Mouse (Mus musculus) limb, embryonic 12.5 days (tissue): Measurements from ENCODE around the gene Slc8b1. TPM values are rescaled to one million over a fixed set of nuclear protein-coding genes. Genes with fewer than 3 reads are reported as not detected.

ENCODE experiments used
- ATAC-seq: fragments of 200-750 bp; cut with Nextera tagmentation; 2 replicates; pipeline ENCODE4 v1.8.0; 2017; ENCODE audit warnings: low read depth, moderate TSS enrichment; ENCODE audit not compliant: insufficient number of reproducible peaks, insufficient read depth, low FRiP score, low TSS enrichment
- H3K27ac ChIP-seq: fragments of 300-500 bp; sonication (generic); 2 replicates; pipeline ENCODE4 v1.5.1; 2016; ENCODE audit warnings: mild to moderate bottlenecking, moderate library complexity
- H3K27me3 ChIP-seq: fragments of 300-500 bp; sonication (generic); 2 replicates; pipeline ENCODE4 v1.6.1; 2016; ENCODE audit warnings: mild to moderate bottlenecking, moderate library complexity
- H3K36me3 ChIP-seq: fragments of 300-500 bp; sonication (generic); 2 replicates; pipeline ENCODE4 v1.6.1; 2016; ENCODE audit warnings: mild to moderate bottlenecking, moderate library complexity
- H3K4me1 ChIP-seq: fragments of 300-500 bp; sonication (generic); replicated peaks from 2 replicates; pipeline ENCODE4 v1.6.1; 2016
- H3K4me2 ChIP-seq: fragments of 300-500 bp; sonication (generic); 2 replicates; pipeline ENCODE4 v1.6.1; 2016; ENCODE audit warnings: mild to moderate bottlenecking, moderate library complexity
- H3K4me3 ChIP-seq: fragments of 300-500 bp; sonication (generic); replicated peaks from 2 replicates; pipeline ENCODE4 v1.5.1; 2016; ENCODE audit warnings: mild to moderate bottlenecking
- H3K9ac ChIP-seq: fragments of 300-500 bp; sonication (generic); replicated peaks from 2 replicates; pipeline ENCODE4 v1.6.1; 2016; ENCODE audit warnings: mild to moderate bottlenecking, moderate library complexity
- H3K9me3 ChIP-seq: fragments of 300-500 bp; sonication (generic); 2 replicates; pipeline ENCODE4 v1.6.1; 2016; ENCODE audit warnings: mild to moderate bottlenecking, moderate library complexity
- WGBS: fragments of 180-500 bp; shearing (Covaris S2); methylation state at CpG from one replicate; pipeline ENCODE4 v1.1.7; 2016; 5-methylcytosine and 5-hydroxymethylcytosine counted together
- polyA plus RNA-seq: library from polyadenylated mRNA; unstranded; fragments of >200 nt; fragmentation: Nextera tagmentation; extraction: Ambion mirVana; gene quantifications from 2 replicates; pipeline ENCODE4 v1.2.1, GENCODE M21; 2016

Slc8b1 gene
- polyA plus RNA-seq, 1 experiment from 2014 or later: 6.1 TPM

DNA sequence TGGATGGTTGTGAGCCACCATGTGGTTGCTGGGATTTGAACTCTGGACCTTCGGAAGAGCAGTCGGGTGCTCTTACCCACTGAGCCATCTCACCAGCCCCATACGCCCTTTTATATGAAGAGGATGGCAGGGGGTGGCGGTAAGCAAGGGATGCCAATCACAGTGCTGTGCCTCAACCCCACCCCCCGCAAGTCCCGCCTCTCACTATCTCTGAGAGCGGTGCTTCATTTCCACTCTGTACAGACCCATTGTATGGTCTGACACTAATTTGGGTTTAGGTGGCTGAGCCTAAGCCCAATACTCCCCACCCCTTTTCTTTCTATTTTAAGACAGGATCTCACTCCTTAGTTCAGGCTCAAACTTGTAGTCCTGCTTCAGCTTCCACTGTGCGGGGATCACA is 35.1 kb upstream of the Slc8b1 start:
- Histone ChIP-seq H3K4me1 (peaks cover 4% of the 10 kb centered on the region; the same call in 1 of the 2 replicates), H3K27me3 (peaks cover 20% of the 10 kb centered on the region), H3K36me3 (no peaks in the 10 kb centered on the region), H3K4me2 (no peak overlapping the region), H3K4me3 (no peak overlapping the region), H3K9ac (no peak overlapping the region), H3K27ac (no peak overlapping the region), H3K9me3 (no peaks in the 10 kb centered on the region)
- WGBS: 49% methylated on average over 8 of the region's 8 CpGs
- ATAC-seq: no peak

DNA sequence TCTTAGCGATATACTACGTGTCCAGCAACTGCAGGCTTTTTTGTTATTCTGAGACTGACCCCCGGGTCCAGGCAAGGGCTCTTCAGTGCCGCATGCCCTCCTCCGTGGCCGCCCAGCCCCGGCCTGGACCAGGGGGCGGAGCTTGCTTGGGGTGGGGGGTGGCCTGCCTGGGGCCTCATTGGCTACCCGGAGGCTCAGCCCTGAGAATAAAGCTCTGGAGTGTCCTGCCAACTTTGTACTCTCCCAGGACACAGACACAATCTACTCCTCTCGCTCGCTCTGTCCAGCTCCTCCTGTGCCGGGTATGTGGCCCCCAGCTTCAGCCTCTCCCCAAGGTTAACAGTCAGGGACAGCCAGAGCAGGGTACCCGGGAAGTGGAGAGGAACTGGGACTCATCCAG is 34.7 kb upstream of the Slc8b1 start, which contains the start of gene Sds:
TSS of gene Sds (plus strand) at position 231 of the 400 bp plus-strand sequence.
- ATAC-seq: no peak
- H3K36me3 ChIP-seq: no peaks in the 10 kb centered on the region
- peaks cover under 1% of the 10 kb centered on the region; the same call in 1 of the 2 replicates for H3K4me1 ChIP-seq
- H3K4me3 ChIP-seq: no peak within 1 kb of the TSS
- H3K27me3 ChIP-seq: peaks cover 20% of the 10 kb centered on the region
- H3K9ac ChIP-seq: no peak within 1 kb of the TSS
- no peak within 1 kb of the TSS for H3K4me2 ChIP-seq
- H3K27ac ChIP-seq: no peak within 1 kb of the TSS
- no peaks in the 10 kb centered on the region for H3K9me3 ChIP-seq
- WGBS: 13% methylated on average over 13 of the region's 13 CpGs

GRCm38 (mm10) chr5:120477993-120478392 is 33.0 kb upstream of the Slc8b1 start:
- no peak for ATAC-seq
- H3K9me3 ChIP-seq: no peaks in the 10 kb centered on the region
- no peak overlapping the region for H3K4me2 ChIP-seq
- H3K36me3 ChIP-seq: no peaks in the 10 kb centered on the region
- H3K27ac ChIP-seq: no peak overlapping the region
- no peak overlapping the region for H3K9ac ChIP-seq
- 85% methylated on average over 5 of the region's 5 CpGs for WGBS
- H3K27me3 ChIP-seq: peaks cover 16% of the 10 kb centered on the region
- no peaks in the 10 kb centered on the region for H3K4me1 ChIP-seq
- no peak overlapping the region for H3K4me3 ChIP-seq

DNA sequence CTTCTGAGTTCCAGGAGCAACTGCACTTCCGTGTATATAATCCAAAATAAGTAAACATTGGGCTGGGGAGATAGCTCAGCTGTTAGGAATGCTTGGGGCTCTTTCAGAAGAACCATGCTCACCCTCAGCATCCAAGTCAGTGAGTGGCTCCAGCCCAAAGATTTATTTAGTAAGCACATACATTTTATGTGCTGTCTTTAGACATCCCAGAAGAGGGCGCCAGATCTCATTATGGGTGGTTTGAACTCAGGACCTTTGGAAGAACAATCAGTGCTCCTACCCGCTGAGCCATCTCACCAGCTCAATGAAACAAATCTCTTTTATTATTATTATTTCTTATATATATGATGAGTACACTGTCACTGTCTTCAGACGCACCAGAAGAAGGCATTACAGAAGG is 31.4 kb upstream of the Slc8b1 start:
- no peaks in the 10 kb centered on the region for H3K9me3 ChIP-seq
- peaks cover 16% of the 10 kb centered on the region for H3K27me3 ChIP-seq
- H3K27ac ChIP-seq: no peak overlapping the region
- ATAC-seq: no peak
- H3K9ac ChIP-seq: no peak overlapping the region
- H3K4me2 ChIP-seq: no peak overlapping the region
- peaks cover 12% of the 10 kb centered on the region; the same call in 1 of the 2 replicates for H3K36me3 ChIP-seq
- H3K4me1 ChIP-seq: no peaks in the 10 kb centered on the region
- WGBS: 68% methylated on average over 4 of the region's 4 CpGs
- no peak overlapping the region for H3K4me3 ChIP-seq

- no peak overlapping the region for H3K27ac ChIP-seq
- H3K9ac ChIP-seq: no peak overlapping the region
- WGBS: 65% methylated on average over 9 of the region's 9 CpGs
- H3K36me3 ChIP-seq: peaks cover 29% of the 10 kb centered on the region
- no peaks in the 10 kb centered on the region for H3K9me3 ChIP-seq
- H3K27me3 ChIP-seq: peaks cover 11% of the 10 kb centered on the region
- H3K4me2 ChIP-seq: no peak overlapping the region
- H3K4me3 ChIP-seq: no peak overlapping the region
- ATAC-seq: no peak
- no peaks in the 10 kb centered on the region for H3K4me1 ChIP-seq
These were observed 29.8 kb upstream of the Slc8b1 start for GRCm38 (mm10) chr5:120481205-120481604.

DNA sequence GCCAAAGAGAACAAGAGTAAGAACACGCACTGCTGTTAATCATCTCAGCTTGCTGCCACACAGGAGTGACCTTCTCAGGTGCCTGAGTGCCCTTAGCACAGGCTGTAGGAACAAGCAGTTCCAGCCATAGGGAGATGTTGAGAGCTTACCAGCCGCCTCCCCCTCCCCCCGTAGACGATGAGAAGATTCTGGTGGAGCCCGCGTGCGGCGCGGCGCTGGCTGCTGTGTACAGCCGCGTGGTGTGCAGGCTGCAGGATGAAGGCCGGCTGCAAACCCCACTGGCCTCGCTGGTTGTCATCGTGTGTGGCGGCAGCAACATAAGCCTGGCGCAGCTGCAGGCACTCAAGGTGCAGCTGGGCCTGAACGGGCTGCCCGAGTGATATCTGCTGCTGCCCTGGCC is 27.6 kb upstream of the Slc8b1 start:
- no peaks in the 10 kb centered on the region for H3K9me3 ChIP-seq
- H3K4me2 ChIP-seq: no peak overlapping the region
- ATAC-seq: peak; percentile 20; the same call in 1 of the 2 replicates
- H3K4me1 ChIP-seq: no peaks in the 10 kb centered on the region
- H3K36me3 ChIP-seq: peaks cover 50% of the 10 kb centered on the region
- H3K27me3 ChIP-seq: 0 out of 2 replicates have a peak, but pooled peaks cover 4% of the 10 kb centered on the region
- H3K27ac ChIP-seq: no peak overlapping the region
- H3K4me3 ChIP-seq: no peak overlapping the region
- no peak overlapping the region for H3K9ac ChIP-seq
- 88% methylated on average over 19 of the region's 19 CpGs for WGBS

- Histone ChIP-seq H3K27ac (no peak overlapping the region), H3K27me3 (no peaks in the 10 kb centered on the region), H3K9ac (no peak overlapping the region), H3K4me2 (no peak overlapping the region), H3K9me3 (no peaks in the 10 kb centered on the region), H3K4me1 (no peaks in the 10 kb centered on the region), H3K4me3 (no peak overlapping the region), H3K36me3 (peaks cover 84% of the 10 kb centered on the region)
- no peak for ATAC-seq
- 89% methylated on average over 8 of the region's 8 CpGs for WGBS
These were observed 23.1 kb upstream of the Slc8b1 start for GRCm38 (mm10) chr5:120487844-120488243.

- H3K36me3 ChIP-seq: peaks cover 81% of the 10 kb centered on the region
- no peaks in the 10 kb centered on the region for H3K9me3 ChIP-seq
- no peak overlapping the region for H3K27ac ChIP-seq
- H3K4me3 ChIP-seq: no peak overlapping the region
- H3K27me3 ChIP-seq: no peaks in the 10 kb centered on the region
- H3K9ac ChIP-seq: 0 out of 2 replicates have a peak overlapping the region, but pooled peaks have one; percentile 4
- WGBS: 85% methylated on average over 8 of the region's 8 CpGs
- ATAC-seq: no peak
- H3K4me2 ChIP-seq: no peak overlapping the region
- no peaks in the 10 kb centered on the region for H3K4me1 ChIP-seq
These were observed 20.2 kb upstream of the Slc8b1 start for GRCm38 (mm10) chr5:120490679-120491192.

- no peak overlapping the region for H3K9ac ChIP-seq
- peaks cover 78% of the 10 kb centered on the region for H3K36me3 ChIP-seq
- no peaks in the 10 kb centered on the region for H3K4me1 ChIP-seq
- H3K9me3 ChIP-seq: no peaks in the 10 kb centered on the region
- no peak overlapping the region for H3K4me2 ChIP-seq
- no peaks in the 10 kb centered on the region for H3K27me3 ChIP-seq
- H3K27ac ChIP-seq: no peak overlapping the region
- ATAC-seq: no peak
- 64% methylated on average over 11 of the region's 11 CpGs for WGBS
- H3K4me3 ChIP-seq: no peak overlapping the region
These were observed 18.5 kb upstream of the Slc8b1 start for GRCm38 (mm10) chr5:120492437-120492836.

DNA sequence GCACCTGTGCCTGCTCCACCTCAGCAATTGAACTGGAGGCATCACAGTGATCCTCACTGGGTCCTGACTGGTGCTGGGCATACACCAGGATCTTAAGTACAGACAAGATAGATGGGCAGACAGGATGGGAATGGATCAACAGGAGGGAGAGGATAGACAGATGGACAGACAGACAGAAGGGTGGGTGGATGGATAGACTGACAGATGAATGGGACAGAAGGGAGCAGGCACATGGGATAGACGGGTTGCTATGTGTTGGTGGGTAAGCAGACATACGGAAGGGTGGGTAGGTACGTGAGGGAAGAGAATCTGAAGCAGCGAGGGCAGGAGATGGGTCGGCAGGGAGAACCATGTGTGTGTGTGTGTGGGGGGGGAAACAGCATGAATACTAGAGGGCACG is 17.5 kb upstream of the Slc8b1 start:
- 93% methylated on average over 6 of the region's 6 CpGs for WGBS
- Histone ChIP-seq H3K36me3 (peaks cover 76% of the 10 kb centered on the region), H3K9ac (no peak overlapping the region), H3K4me3 (no peak overlapping the region), H3K4me1 (no peaks in the 10 kb centered on the region), H3K9me3 (no peaks in the 10 kb centered on the region), H3K27ac (no peak overlapping the region), H3K4me2 (no peak overlapping the region), H3K27me3 (no peaks in the 10 kb centered on the region)
- no peak for ATAC-seq

- peaks cover 78% of the 10 kb centered on the region for H3K36me3 ChIP-seq
- no peaks in the 10 kb centered on the region for H3K27me3 ChIP-seq
- no peak for ATAC-seq
- no peaks in the 10 kb centered on the region for H3K4me1 ChIP-seq
- no peak overlapping the region for H3K4me3 ChIP-seq
- H3K4me2 ChIP-seq: no peak overlapping the region
- H3K27ac ChIP-seq: no peak overlapping the region
- no peak overlapping the region for H3K9ac ChIP-seq
- no peaks in the 10 kb centered on the region for H3K9me3 ChIP-seq
- WGBS: 88% methylated on average over 9 of the region's 9 CpGs
These were observed 17.0 kb upstream of the Slc8b1 start for GRCm38 (mm10) chr5:120493873-120494395.
